Mouse (Mus musculus) liver, adult 2 months (tissue): ENCODE results near the gene Mrpl38. TPM values are rescaled to one million over a fixed set of nuclear protein-coding genes. Genes with fewer than 3 reads are reported as not detected.

Experiments used
- DNase-seq: peaks from one replicate; pipeline ENCODE4 v3.0.0-alpha.2; 2011; ENCODE audit warnings: low read depth, low spot score; ENCODE audit errors: extremely low read depth
- H3K27ac ChIP-seq: fragments of 200-500 bp; replicated peaks from 2 replicates; pipeline ENCODE4 v1.5.1; 2012; ENCODE audit warnings: low read depth, mild to moderate bottlenecking, control low read depth, inconsistent platforms, low read length; ENCODE audit not compliant: insufficient read depth
- H3K27me3 ChIP-seq: fragments of 200-500 bp; 2 replicates; pipeline ENCODE4 v1.6.1; 2012; ENCODE audit warnings: mild to moderate bottlenecking, moderate library complexity, low read length, inconsistent platforms; ENCODE audit not compliant: control insufficient read depth, insufficient read depth
- H3K36me3 ChIP-seq: fragments of 200-500 bp; 2 replicates; pipeline ENCODE4 v1.6.1; 2012; ENCODE audit warnings: low read length, inconsistent platforms; ENCODE audit not compliant: control insufficient read depth, insufficient read depth
- H3K4me1 ChIP-seq: fragments of 200-500 bp; 2 replicates; pipeline ENCODE4 v1.6.1; 2011; ENCODE audit warnings: low read length; ENCODE audit not compliant: control insufficient read depth, insufficient read depth
- H3K4me3 ChIP-seq: fragments of 200-500 bp; 2 replicates; pipeline ENCODE4 v1.5.1; 2011; ENCODE audit warnings: low read depth, mild to moderate bottlenecking, control low read depth, low read length, moderate library complexity; ENCODE audit not compliant: insufficient read depth
- H3K79me2 ChIP-seq: fragments of 200-500 bp; 2 replicates; pipeline ENCODE4 v1.6.1; 2012; ENCODE audit warnings: inconsistent platforms, mild to moderate bottlenecking, low read length, moderate library complexity; ENCODE audit not compliant: control insufficient read depth, insufficient read depth
- H3K9ac ChIP-seq: fragments of 200-500 bp; 2 replicates; pipeline ENCODE4 v1.6.1; 2012; ENCODE audit warnings: low read depth, mild to moderate bottlenecking, control low read depth, inconsistent platforms, low read length
- CTCF ChIP-seq: fragments of 200-500 bp; IDR thresholded peaks from 2 replicates; pipeline ENCODE4 v1.5.1; 2011; ENCODE audit warnings: low read depth, low read length, control low read depth
- POLR2A ChIP-seq: fragments of 200-500 bp; IDR thresholded peaks from 2 replicates; pipeline ENCODE4 v1.6.1; 2011; ENCODE audit warnings: low read length, control low read depth; ENCODE audit not compliant: insufficient read depth; ENCODE audit errors: extremely low read depth
- WGBS: fragments of 180-500 bp; shearing (Covaris S2); methylation state at CpG from one replicate; pipeline ENCODE4 v1.1.7; 2018; 5-methylcytosine and 5-hydroxymethylcytosine counted together
- polyA plus RNA-seq: library from polyadenylated mRNA; depleted of rRNA; stranded (reverse); fragments of >200 nt; gene quantifications from 2 replicates; pipeline ENCODE4 v1.2.3, GENCODE M21; 2012
- total RNA-seq: library from RNA; depleted of rRNA; stranded (reverse); fragments of >200 nt; gene quantifications from 2 replicates; pipeline ENCODE4 v1.2.3, GENCODE M21; 2014

The Mrpl38 gene
- total and polyA plus RNA-seq, 2 experiments: 26.4 to 63.7 TPM

- peaks cover 18% of the 10 kb centered on the region; the same call in 1 of the 2 replicates for H3K36me3 ChIP-seq
- H3K9ac ChIP-seq: no peak overlapping the region
- 93% methylated on average over 6 of the region's 6 CpGs for WGBS
- H3K4me3 ChIP-seq: no peak overlapping the region
- no peak overlapping the region for H3K27ac ChIP-seq
- no peaks in the 10 kb centered on the region for H3K79me2 ChIP-seq
- H3K27me3 ChIP-seq: no peaks in the 10 kb centered on the region
- no peak for DNase-seq
- TF ChIP-seq POLR2A: no peak
- no peak for TF ChIP-seq CTCF
- H3K4me1 ChIP-seq: no peaks in the 10 kb centered on the region
Observed at GRCm38 (mm10) chr11:116149341-116149740, 10.7 kb upstream of the Mrpl38 start.

GRCm38 (mm10) chr11:116148761-116149221 lies 10.1 kb upstream of the Mrpl38 start:
- 88% methylated on average over 20 of the region's 20 CpGs for WGBS
- no peaks in the 10 kb centered on the region for H3K27me3 ChIP-seq
- H3K4me1 ChIP-seq: no peaks in the 10 kb centered on the region
- H3K27ac ChIP-seq: no peak overlapping the region
- no peak overlapping the region for H3K9ac ChIP-seq
- TF ChIP-seq CTCF (no peak), POLR2A (no peak)
- peaks cover 20% of the 10 kb centered on the region; the same call in 1 of the 2 replicates for H3K36me3 ChIP-seq
- DNase-seq: no peak
- H3K4me3 ChIP-seq: no peak overlapping the region
- no peaks in the 10 kb centered on the region for H3K79me2 ChIP-seq

GRCm38 (mm10) chr11:116146294-116146985 lies 7.8 kb upstream of the Mrpl38 start:
- WGBS: 82% methylated on average over 25 of the region's 25 CpGs
- DNase-seq: no peak

GRCm38 (mm10) chr11:116145481-116146293 lies 7.0 kb upstream of the Mrpl38 start:
- WGBS: 93% methylated on average over 18 of the region's 18 CpGs

More at GRCm38 (mm10) chr11:116146294-116146985, 7.8 kb upstream of the Mrpl38 start:
- H3K79me2 ChIP-seq: no peaks in the 10 kb centered on the region
- no peak overlapping the region for H3K9ac ChIP-seq
- H3K36me3 ChIP-seq: peaks cover 24% of the 10 kb centered on the region; the same call in 1 of the 2 replicates
- TF ChIP-seq POLR2A (no peak), CTCF (no peak)
- no peaks in the 10 kb centered on the region for H3K27me3 ChIP-seq
- no peak overlapping the region for H3K27ac ChIP-seq
- H3K4me1 ChIP-seq: no peaks in the 10 kb centered on the region
- H3K4me3 ChIP-seq: no peak overlapping the region

GRCm38 (mm10) chr11:116143468-116143867 lies 4.8 kb upstream of the Mrpl38 start:
- Histone ChIP-seq H3K79me2 (peaks cover under 1% of the 10 kb centered on the region; the same call in 1 of the 2 replicates), H3K9ac (no peak overlapping the region), H3K27me3 (no peaks in the 10 kb centered on the region), H3K36me3 (peaks cover 18% of the 10 kb centered on the region; the same call in 1 of the 2 replicates), H3K27ac (no peak overlapping the region), H3K4me1 (peaks cover 5% of the 10 kb centered on the region; the same call in 1 of the 2 replicates), H3K4me3 (no peak overlapping the region)
- WGBS: 84% methylated on average over 3 of the region's 3 CpGs
- no peak for DNase-seq
- no peak for TF ChIP-seq POLR2A
- no peak for TF ChIP-seq CTCF

More at GRCm38 (mm10) chr11:116145481-116146293, 7.0 kb upstream of the Mrpl38 start:
- H3K79me2 ChIP-seq: no peaks in the 10 kb centered on the region
- H3K36me3 ChIP-seq: peaks cover 21% of the 10 kb centered on the region; the same call in 1 of the 2 replicates
- H3K27me3 ChIP-seq: no peaks in the 10 kb centered on the region
- H3K27ac ChIP-seq: 0 out of 2 replicates have a peak overlapping the region, but pooled peaks have one; percentile 12
- H3K4me3 ChIP-seq: no peak overlapping the region
- TF ChIP-seq POLR2A: no peak
- TF ChIP-seq CTCF: no peak
- no peaks in the 10 kb centered on the region for H3K4me1 ChIP-seq
- no peak for DNase-seq
- H3K9ac ChIP-seq: no peak overlapping the region
